Mouse (Mus musculus): ENCODE measurements around the gene 4930595D18Rik. TPM values are rescaled to one million over a fixed set of nuclear protein-coding genes. Genes with fewer than 3 reads are reported as not detected.

The 4930595D18Rik gene
- not detected for total RNA-seq (2021)
- long read RNA-seq, partial matches to known transcripts, result 0 of 1 reads
- long read RNA-seq, other reads (novel, unspliced or antisense), result 1 of 1 reads

DNA sequence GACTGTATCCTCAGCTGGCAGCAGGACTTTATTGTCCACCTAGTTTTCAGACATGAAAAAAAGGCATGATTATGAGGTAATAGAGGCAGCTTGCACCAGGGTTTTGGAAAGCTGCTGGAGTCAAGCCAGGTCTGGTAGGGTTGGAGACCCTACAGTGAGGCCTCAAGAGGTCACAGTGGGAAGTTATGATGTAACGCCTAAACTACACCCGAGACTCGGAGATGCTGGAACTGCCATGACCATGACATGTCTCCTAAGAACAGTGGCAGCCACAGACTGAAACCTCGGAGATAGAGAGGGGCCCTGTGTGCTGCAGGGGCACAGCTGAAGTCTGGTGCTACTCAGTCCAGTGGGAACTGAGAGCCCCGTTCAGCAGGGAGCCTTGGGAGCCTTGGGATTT, at the start of gene 4930595D18Rik:
4930595D18Rik (minus strand) TSS at position 16 of the 400 bp plus-strand sequence.
- DNase-seq (ENCODE audit: low spot score in 2 of 2), result no peak

DNA sequence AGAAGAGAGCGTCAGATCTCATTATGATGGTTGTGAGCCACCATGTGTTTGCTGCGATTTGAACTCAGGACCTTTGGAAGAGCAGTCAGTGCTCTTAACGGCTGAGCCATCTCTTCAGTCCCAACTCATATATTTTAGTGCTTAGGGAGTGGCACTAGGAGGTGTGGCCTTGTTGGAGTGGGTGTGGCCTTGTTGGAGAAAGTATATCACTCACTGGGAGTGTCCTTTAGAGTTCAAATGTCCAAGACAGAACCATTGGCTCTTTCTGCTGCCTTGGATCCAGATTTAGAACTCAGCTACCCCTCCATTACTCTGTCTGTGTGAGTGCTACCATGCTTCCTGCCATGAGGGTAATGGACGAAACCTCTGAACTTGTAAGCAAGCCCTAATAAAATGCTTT, 49.5 kb upstream of the 4930595D18Rik start:
- no peak for DNase-seq (ENCODE audit: low spot score in 2 of 2)

- DNase-seq (ENCODE audit: low spot score in 2 of 2), result no peak
Observed at GRCm38 (mm10) chr12:111230793-111231192, 46.5 kb upstream of the 4930595D18Rik start.

GRCm38 (mm10) chr12:111228488-111228887, 44.2 kb upstream of the 4930595D18Rik start:
- DNase-seq (ENCODE audit: low spot score in 2 of 2), result no peak

DNA sequence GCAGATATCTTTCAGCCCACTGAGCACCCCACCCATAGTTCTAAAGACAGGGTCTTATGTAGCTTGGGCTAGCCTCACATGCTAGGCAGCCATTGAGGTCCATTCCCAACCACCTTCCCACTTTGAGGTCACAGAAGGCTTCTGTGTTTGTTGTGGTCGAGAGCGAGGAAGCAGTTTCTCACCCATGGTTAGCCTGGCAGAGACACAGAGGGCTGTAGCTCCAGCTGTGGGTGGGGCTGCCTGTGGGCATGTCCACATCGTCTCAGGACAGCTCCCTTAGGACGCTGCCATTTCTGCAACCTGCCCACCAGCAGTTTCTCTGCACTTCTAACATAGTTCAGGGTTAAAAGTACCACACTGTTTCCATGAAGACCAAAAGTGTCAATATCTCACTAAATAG, 43.1 kb upstream of the 4930595D18Rik start:
- DNase-seq (ENCODE audit: low spot score in 2 of 2), result no peak

DNA sequence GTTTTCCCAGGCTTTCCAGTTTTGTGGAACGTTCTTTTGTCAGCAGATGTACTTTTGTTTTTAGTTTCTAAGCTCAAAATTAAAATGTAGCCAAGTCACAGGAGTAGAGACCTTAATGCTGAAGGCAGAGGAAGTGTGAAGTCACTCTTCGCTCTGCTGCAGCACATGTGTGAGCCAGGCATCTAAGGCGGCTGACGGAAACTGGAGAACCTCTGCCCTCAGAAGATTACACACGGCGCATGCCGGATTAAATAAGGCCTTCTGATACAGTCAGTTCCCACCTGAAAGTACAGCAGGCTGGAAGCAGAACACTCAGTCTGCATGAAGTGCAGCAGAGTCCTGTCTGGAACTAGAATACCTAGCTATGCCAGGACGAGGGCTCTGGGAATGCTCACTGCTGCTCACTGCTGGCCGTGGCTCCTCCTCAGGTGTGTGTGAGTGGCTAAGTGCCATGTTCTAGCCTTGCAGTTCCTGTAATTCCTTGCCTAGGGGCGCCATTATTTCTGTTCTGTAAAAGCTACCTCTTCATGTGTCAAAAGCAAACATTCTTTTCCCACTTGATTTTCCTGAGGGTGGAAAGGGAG, 41.0 kb upstream of the 4930595D18Rik start:
- DNase-seq (ENCODE audit: low spot score in 2 of 2), result no peak

GRCm38 (mm10) chr12:111218867-111219266, 34.6 kb upstream of the 4930595D18Rik start:
- no peak for DNase-seq (ENCODE audit: low spot score in 2 of 2)

DNA sequence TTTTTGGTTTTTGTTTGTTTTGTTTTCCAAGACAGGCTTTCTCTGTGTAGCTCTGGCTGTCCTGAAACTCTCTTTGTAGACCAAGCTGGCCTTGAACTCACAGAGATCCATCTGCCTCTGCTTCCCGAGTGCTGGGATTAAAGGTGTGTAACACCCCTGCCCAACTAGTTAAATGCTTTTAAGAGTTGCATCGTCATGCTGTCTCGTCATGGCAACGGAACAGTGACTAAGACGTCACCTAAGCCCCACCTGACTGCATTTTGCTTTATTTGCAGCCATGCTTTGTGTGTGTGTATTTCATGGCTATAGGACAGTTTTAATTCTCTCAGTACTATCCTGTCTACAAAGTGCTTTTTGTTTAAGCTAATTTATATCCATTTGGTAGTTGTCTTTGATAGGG, 27.4 kb upstream of the 4930595D18Rik start:
- DNase-seq (ENCODE audit: low spot score in 2 of 2), result no peak

GRCm38 (mm10) chr12:111207641-111208040, 23.4 kb upstream of the 4930595D18Rik start:
- no peak for DNase-seq (ENCODE audit: low spot score in 2 of 2)

DNA sequence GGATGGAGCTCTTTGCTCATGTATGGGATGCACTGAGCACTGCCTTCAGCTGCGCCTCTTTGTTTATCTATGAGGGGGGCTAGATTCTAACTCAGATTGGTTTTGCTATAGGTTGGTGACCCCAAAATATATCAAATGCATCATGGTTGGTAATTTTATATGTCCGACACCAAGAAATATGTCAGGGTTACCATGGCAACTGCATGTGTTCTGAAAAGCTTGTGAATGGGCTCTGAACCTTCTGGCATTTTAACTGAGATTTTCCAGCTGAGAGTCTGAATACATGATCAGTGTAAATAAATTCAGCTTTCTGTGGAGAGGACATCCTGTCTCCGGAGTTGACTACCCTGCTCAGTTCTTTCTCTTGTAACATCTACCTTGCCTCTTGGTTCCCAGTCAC, 19.7 kb upstream of the 4930595D18Rik start:
- DNase-seq (ENCODE audit: low spot score in 2 of 2), result peak; percentile 19 to 47

DNA sequence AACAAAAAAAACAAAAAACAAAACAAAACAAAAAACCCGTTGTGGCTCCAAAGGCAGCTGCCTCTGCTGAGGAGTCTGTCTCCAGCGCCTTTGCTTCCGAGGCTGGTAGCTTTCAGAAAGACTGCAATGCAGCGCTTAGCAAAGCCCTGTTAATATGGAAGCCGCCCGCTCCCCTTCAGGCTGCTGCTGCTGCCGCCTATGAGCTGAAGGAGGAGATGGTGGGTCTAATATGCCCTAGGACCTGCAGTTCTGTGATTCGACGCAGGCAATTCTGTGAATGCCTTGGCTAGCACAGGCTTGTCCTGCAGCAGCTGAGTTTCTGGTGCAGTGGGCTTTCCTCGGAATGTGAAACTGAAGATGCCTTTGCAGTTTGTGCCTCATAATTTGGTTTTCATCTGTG, 18.8 kb upstream of the 4930595D18Rik start:
- DNase-seq (ENCODE audit: low spot score in 2 of 2), result peak; percentile 20 to 42

DNA sequence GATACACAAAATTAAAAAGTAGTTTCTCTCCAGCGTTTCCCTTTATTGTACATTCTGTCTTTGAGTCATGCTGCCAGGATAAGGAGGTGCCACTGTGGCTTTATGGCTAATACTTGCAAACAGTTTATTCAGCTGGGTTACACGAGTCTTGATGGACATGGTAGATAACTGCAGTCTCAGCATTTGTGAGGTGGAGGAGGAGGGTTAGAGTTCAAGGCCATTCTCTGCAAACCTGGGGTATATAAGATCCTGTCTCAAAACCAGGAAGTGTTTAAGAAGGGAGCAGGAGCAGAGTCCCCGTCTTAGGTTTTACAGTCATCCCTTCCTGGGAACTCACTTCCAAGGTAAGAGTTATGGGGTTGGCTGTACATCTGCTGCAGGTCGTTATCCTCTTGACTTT, 12.3 kb upstream of the 4930595D18Rik start:
- DNase-seq (ENCODE audit: low spot score in 2 of 2), result no peak

- DNase-seq (ENCODE audit: low spot score in 2 of 2), result no peak
Observed at GRCm38 (mm10) chr12:111193331-111193730, 9.0 kb upstream of the 4930595D18Rik start.

GRCm38 (mm10) chr12:111192777-111193176, 8.5 kb upstream of the 4930595D18Rik start:
- DNase-seq (ENCODE audit: low spot score in 2 of 2), result no peak

- no peak for DNase-seq (ENCODE audit: low spot score in 2 of 2)
Observed at GRCm38 (mm10) chr12:111190891-111191290, 6.6 kb upstream of the 4930595D18Rik start.

- DNase-seq (ENCODE audit: low spot score in 2 of 2), result no peak
Observed at GRCm38 (mm10) chr12:111190355-111190754, 6.1 kb upstream of the 4930595D18Rik start.

GRCm38 (mm10) chr12:111188295-111188694, 4.0 kb upstream of the 4930595D18Rik start:
- DNase-seq (ENCODE audit: low spot score in 2 of 2), result no peak

GRCm38 (mm10) chr12:111186986-111187385, 2.7 kb upstream of the 4930595D18Rik start:
- DNase-seq (ENCODE audit: low spot score in 2 of 2), result no peak

DNA sequence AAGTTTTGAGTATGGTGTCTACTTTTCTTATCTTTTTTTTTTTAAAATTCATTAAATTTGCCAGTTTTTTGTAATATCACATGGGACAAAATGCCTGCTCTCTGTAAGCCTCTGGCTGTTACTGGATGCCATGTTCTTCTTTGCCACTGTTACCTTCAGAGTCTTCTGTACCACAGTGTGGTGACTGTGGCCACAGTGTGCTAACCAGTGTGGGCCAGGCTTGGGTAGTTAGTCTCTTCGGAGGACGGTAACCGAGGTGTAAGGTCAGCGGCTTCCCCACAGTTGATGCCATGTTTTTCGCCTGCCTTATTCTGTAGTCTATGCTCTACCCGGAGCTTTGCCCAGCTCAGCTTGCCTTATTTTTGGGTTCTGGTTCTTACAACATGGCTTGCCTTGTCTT, 1.9 kb downstream of the 4930595D18Rik start:
- no peak for DNase-seq (ENCODE audit: low spot score in 2 of 2)

DNA sequence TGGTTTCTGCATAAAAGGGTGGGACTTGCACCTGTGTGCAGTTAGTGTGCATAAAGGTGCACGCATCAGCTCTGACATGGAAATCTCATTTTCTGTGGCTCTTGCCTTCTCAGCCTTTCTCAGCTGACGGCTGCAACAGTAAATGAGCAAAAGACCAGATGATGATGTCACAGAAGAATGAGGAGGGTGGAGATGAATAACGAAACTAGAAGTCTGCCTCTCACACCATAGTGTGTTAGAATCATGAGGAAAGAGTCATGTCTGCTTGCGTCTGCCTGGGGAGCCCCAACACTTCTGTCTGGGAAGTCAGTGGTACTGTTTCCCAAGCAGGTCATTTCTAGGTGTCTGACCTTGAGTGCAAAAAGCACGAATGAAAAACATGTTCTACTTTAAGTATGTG, 2.4 kb downstream of the 4930595D18Rik start:
- no peak for DNase-seq (ENCODE audit: low spot score in 2 of 2)

DNA sequence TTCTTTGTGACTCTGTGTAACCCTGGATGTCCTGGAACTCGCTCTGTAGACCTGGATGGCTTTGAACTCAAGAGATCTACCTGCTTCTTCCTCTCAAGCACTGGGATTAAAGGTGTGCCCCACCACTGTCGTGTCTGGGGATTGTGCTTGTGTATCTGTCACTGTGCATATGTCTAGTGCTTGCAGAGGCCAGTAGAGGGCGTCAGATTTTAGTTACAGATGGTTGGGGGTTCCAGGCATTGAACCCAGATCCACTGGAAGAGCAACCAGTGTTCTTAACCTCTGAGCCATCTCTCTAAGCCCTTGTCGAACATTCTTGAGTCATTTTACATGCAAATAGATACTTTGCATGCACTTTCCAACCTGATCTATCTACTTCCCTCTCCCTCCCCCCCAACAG, 5.5 kb downstream of the 4930595D18Rik start:
- no peak for DNase-seq (ENCODE audit: low spot score in 2 of 2)

DNA sequence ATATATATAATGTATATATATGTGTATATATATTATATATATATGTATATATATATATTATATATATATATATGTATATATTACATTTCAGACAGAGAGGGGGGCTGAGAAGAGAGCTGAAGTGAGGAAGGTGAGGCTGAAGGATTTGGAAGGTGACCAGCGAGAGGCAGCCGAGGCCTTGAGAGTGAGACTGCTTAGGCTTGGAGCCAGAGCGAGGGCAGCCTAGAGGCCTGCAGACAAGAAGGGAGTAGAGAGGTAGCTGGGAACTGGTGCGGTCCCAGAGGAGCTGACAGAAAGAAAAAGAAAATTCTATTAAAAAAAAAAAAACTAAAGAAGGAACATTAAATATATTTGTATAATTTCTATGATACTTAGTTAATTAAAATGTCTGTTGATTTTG, 15.4 kb downstream of the 4930595D18Rik start:
- DNase-seq (ENCODE audit: low spot score in 2 of 2), result no peak

DNA sequence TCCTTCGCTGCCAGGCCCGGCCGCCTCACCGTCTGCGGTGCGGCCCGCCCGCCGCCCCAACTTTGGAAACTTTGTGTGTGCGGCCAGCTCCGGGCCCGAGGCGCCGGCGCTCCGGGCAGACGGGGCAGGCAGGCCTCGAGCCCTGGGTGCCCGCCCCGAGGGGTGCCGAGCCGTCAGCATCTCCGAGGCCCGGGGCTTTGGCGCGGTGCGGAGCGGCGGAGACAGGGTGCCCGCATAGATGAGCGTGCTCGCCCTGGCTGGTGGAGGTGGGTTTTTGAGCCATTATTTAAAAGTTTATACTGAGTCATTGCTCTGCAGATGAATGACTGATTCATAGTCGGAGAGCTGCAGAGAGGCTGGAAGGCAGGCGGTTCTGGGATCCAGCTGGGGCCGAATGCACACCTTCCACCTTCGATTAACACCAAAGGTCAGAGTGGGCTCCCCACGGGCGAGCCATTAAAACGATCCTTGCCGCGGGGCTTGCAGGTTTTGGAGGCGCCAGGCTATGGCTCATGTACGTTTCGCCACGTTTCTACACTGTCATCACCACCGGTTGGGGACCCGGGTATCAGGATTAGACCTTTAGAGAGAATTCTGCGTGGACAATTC, 17.5 kb downstream of the 4930595D18Rik start:
- peak in 1 of 2 experiments; percentile 43 for DNase-seq (ENCODE audit: low spot score in 2 of 2)
